8 mouse cellular contexts compared by ENCODE assay signal in the genomic region with DNA sequence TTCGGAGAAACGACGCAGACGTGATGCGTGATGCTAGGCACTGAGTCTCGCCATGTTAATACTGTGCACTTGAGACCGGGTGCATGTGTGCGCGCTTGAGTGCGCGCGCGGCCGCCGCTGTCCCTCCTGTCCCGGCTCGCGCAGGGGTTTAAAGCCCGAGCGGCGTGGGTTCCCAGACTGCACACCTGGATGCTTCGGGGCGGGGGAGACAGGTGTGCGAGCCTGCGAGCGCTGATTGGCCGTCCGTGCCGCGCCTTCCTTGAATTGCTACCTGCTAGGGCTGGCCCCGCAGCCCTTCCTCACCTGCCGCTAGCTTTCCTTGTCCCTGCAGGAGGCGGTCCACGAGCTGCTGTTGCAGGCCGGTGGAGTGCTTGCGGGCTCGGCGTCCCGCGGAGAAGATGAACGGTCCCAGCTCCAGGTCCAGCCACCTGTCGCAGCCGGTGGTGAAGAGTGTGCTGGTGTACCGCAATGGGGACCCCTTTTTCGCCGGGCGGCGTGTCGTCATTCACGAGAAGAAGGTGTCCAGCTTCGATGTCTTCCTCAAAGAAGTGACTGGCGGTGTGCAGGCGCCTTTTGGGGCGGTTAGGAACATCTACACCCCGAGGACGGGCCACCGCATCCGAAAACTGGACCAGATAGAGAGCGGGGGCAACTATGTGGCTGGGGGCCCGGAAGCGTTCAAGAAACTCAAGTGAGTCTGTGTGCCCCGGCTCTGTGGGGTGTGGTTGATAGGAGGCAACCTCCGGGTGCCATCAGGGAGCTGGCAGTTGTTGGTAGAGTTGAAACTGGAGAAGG. TPM values are rescaled to one million over a fixed set of nuclear protein-coding genes. Genes with fewer than 3 reads are reported as not detected.
A peak's percentile ranks its signal among the peaks of the same experiment; 100 is the strongest.
DNase-seq lines count a peak whose midpoint lies in the region; ATAC-seq and TF ChIP-seq lines count a peak whose summit lies in the region.

A gene (plus strand): TSS at position 132 of the 795 bp plus-strand sequence.

- H3K4me3 ChIP-seq in hindbrain, embryonic 15.5 days = peak within 1 kb of the TSS; percentile 67
- H3K4me3 ChIP-seq in limb, embryonic 11.5 days (ENCODE audit: low read depth, low read length) = peak within 1 kb of the TSS; percentile 43
- peak within 1 kb of the TSS; percentile 47 for H3K4me3 ChIP-seq in midbrain, embryonic 11.5 days (ENCODE audit: low read depth, low read length)
- peak within 1 kb of the TSS; percentile 90 for H3K4me3 ChIP-seq in testis, adult 2 months (ENCODE audit: control insufficient read depth, low read depth, low read length)

- no peaks in the 10 kb centered on the region for H3K9me3 ChIP-seq in hindbrain, embryonic 15.5 days
- H3K9me3 ChIP-seq in limb, embryonic 11.5 days (ENCODE audit: control insufficient read depth, low read length) = peaks cover 2% of the 10 kb centered on the region; the same call in 1 of the 2 replicates
- H3K9me3 ChIP-seq in midbrain, embryonic 11.5 days (ENCODE audit: control insufficient read depth, low read length) = no peaks in the 10 kb centered on the region

- no peak for TF ChIP-seq POLR2A in testis, adult 2 months (IDR thresholded peaks at IDR 0.05; ENCODE audit: control insufficient read depth, low read depth, low read length)

- no peak for TF ChIP-seq CTCF in testis, adult 2 months (IDR thresholded peaks at IDR 0.05; ENCODE audit: control insufficient read depth, insufficient read depth, insufficient replicate concordance, low read depth, low read length)

- 3% methylated on average over 63 of the region's 63 CpGs for WGBS in hindbrain, embryonic 15.5 days
- 4% methylated on average over 63 of the region's 63 CpGs for WGBS in limb, embryonic 11.5 days
- WGBS in midbrain, embryonic 11.5 days = 4% methylated on average over 63 of the region's 63 CpGs

- peaks cover 17% of the 10 kb centered on the region for H3K27me3 ChIP-seq in hindbrain, embryonic 15.5 days
- H3K27me3 ChIP-seq in limb, embryonic 11.5 days (ENCODE audit: control insufficient read depth, insufficient read depth, low read length) = peaks cover 32% of the 10 kb centered on the region
- peaks cover 24% of the 10 kb centered on the region for H3K27me3 ChIP-seq in midbrain, embryonic 11.5 days (ENCODE audit: control insufficient read depth, insufficient read depth, low read length)
- no peaks in the 10 kb centered on the region for H3K27me3 ChIP-seq in testis, adult 2 months (ENCODE audit: control insufficient read depth, insufficient read depth, low read length)

- no peak within 1 kb of the TSS for H3K27ac ChIP-seq in hindbrain, embryonic 15.5 days (replicated peaks)
- H3K27ac ChIP-seq in limb, embryonic 11.5 days (replicated peaks; ENCODE audit: low read depth, low read length) = no peak within 1 kb of the TSS
- H3K27ac ChIP-seq in midbrain, embryonic 11.5 days (ENCODE audit: low read depth, low read length) = no peak within 1 kb of the TSS
- H3K27ac ChIP-seq in testis, adult 2 months (ENCODE audit: control insufficient read depth, insufficient read depth, low read depth, low read length) = peak within 1 kb of the TSS; percentile 74; the same call in 1 of the 2 replicates

- ATAC-seq in hindbrain, embryonic 15.5 days (ENCODE audit: low FRiP score, low read depth) = peak; percentile 71
- peak; percentile 44; the same call in 1 of the 2 replicates for ATAC-seq in limb, embryonic 11.5 days (ENCODE audit: insufficient number of reproducible peaks, low FRiP score, low TSS enrichment, low read depth)
- ATAC-seq in midbrain, embryonic 11.5 days (ENCODE audit: low FRiP score) = peak; percentile 51

- no peaks in the 10 kb centered on the region for H3K36me3 ChIP-seq in hindbrain, embryonic 15.5 days
- H3K36me3 ChIP-seq in limb, embryonic 11.5 days (ENCODE audit: control insufficient read depth, insufficient read depth, low read length) = no peaks in the 10 kb centered on the region
- no peaks in the 10 kb centered on the region for H3K36me3 ChIP-seq in midbrain, embryonic 11.5 days (ENCODE audit: control insufficient read depth, insufficient read depth, low read length)
- H3K36me3 ChIP-seq in testis, adult 2 months (ENCODE audit: control insufficient read depth, insufficient read depth, low read length) = no peaks in the 10 kb centered on the region

- peak within 1 kb of the TSS; percentile 100 for H3K4me2 ChIP-seq in hindbrain, embryonic 15.5 days
- H3K4me2 ChIP-seq in limb, embryonic 11.5 days (ENCODE audit: low read depth, severe bottlenecking) = peak within 1 kb of the TSS; percentile 79
- H3K4me2 ChIP-seq in midbrain, embryonic 11.5 days = peak within 1 kb of the TSS; percentile 86

- peak; percentile 2 for DNase-seq in cerebellum, adult 11 months
- DNase-seq in cerebellum, adult 9-11 months = no peak
- DNase-seq in B cell, adult 2 months = peak; percentile 8 to 13
- DNase-seq in embryo, embryonic 10.5 days (ENCODE audit: low spot score) = peak; percentile 50
- peak; percentile 47 for DNase-seq in limb, embryonic 11.5 days (ENCODE audit: low spot score)
- DNase-seq in midbrain, embryonic 11.5 days (ENCODE audit: low spot score, missing footprints) = peak; percentile 91

- peaks cover 19% of the 10 kb centered on the region for H3K4me1 ChIP-seq in hindbrain, embryonic 15.5 days (replicated peaks)
- H3K4me1 ChIP-seq in limb, embryonic 11.5 days (ENCODE audit: control insufficient read depth, insufficient read depth, low read length) = peaks cover 3% of the 10 kb centered on the region; the same call in 1 of the 2 replicates
- H3K4me1 ChIP-seq in midbrain, embryonic 11.5 days (ENCODE audit: control insufficient read depth, insufficient read depth, low read length) = peaks cover 11% of the 10 kb centered on the region; the same call in 1 of the 2 replicates
- H3K4me1 ChIP-seq in testis, adult 2 months (ENCODE audit: control insufficient read depth, insufficient read depth, low read length) = peaks cover 13% of the 10 kb centered on the region

- H3K9ac ChIP-seq in hindbrain, embryonic 15.5 days = peak within 1 kb of the TSS; percentile 24
- peak within 1 kb of the TSS; percentile 35; the same call in 1 of the 2 replicates for H3K9ac ChIP-seq in limb, embryonic 11.5 days (ENCODE audit: low read length)
- H3K9ac ChIP-seq in midbrain, embryonic 11.5 days (ENCODE audit: low read length) = peak within 1 kb of the TSS; percentile 54

RNA-seq across cellular contexts. Expression of the gene that starts here (rescaled TPM):
- polyA plus RNA-seq in hindbrain, embryonic 15.5 days (2015; fragmentation: Nextera tagmentation; extraction: Ambion mirVana) = 4.3 and 4.8 TPM in 2 replicates
- polyA plus RNA-seq in limb, embryonic 11.5 days (2014; fragmentation: Nextera tagmentation; extraction: Ambion mirVana) = 2.2 and 2.6 TPM in 2 replicates
- polyA plus RNA-seq in midbrain, embryonic 11.5 days (2014; fragmentation: Nextera tagmentation; extraction: Ambion mirVana) = 1.8 and 2.1 TPM in 2 replicates
- polyA plus RNA-seq in testis, adult 2 months (2012; rRNA removed) = 3.2 TPM in 2 replicates
